Mouse (Mus musculus): ENCODE data around the gene Sema4f.
A peak's percentile ranks its signal among the peaks of the same experiment; 100 is the strongest.

Gene Sema4f

DNA sequence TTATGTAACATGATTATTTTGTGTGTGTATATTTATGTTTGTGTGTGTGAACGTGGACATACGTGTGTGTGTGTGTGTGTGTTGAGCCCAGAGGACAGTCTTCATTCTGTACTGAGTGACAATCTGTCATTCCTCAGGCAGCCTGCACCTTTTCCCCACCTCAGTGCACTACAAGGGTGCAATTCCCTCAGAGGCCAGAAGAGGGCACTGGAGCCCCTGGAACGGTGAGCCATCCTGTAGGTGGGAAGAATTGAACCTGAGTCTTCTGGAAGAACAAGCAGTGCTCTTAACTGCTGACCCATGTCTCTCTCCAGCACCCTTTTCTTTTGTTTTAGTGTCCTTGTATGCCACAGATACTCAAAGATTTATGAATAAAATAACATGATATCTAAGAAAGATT lies 23.7 kb downstream of the Sema4f start:
- peak; percentile 38 for DNase-seq (ENCODE audit: low read depth, low spot score)

DNA sequence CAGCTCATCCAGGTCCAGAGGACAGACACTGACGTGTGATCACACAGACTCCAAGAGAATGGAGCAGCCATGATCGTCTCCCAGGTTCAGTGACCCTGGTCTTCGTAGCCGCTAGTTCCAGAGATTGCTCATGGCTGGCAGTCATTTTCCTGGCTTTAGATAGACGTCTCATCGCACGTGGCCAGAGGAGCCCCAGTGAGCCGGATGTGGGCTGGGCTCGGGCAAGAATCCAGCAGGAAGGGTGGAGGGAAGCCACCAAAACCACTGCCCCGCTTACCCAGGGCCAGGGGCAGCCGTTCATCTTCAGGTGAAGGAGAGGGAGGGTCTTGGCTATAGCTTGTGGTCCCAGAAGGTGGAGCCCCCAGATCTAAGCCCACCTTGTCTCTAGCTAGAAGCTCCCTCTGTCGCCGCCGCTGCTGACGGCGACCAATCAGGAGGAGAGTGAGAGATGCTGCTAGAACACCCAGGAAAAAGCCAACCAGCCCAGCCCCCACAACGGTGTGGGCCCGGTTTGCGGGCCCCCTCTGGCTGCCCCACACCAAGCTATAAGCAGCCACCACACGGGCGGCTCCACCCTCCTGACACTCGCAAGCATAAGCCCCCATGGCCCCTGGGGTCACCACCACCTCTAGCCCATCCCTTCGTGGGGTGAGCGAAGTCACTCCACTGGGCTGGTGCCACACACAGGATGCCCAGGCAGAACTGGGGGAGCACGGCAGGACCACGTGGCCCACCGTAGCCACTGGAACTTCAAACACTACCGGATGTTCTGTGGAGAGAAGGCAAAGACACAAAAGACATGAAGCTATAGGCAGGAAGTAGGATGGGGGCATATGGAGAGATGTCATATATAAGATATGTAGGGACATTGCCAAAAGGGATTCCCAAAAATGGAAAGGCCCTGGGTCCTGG lies 26.0 kb downstream of the Sema4f start:
- no peak for DNase-seq (ENCODE audit: low read depth, low spot score)

DNA sequence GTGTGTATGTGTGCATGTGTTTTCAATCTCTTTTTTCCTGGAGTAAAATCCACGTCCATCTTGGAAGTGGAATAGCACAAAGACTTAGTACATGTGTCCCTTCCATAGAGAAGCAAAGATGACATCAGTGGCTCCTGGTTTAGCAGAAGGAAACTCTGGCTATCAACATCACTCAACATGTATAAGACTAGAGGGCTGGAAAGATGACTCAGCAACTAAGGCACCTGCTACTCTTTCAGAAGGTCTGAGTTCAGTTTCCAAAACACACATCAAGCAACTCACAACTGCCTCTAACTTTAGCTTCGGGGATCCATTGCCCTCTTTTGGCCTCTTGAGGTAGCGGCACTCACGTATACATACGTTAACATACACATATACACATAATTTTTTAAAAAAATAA lies 28.3 kb downstream of the Sema4f start:
- DNase-seq (ENCODE audit: low read depth, low spot score) = no peak

DNA sequence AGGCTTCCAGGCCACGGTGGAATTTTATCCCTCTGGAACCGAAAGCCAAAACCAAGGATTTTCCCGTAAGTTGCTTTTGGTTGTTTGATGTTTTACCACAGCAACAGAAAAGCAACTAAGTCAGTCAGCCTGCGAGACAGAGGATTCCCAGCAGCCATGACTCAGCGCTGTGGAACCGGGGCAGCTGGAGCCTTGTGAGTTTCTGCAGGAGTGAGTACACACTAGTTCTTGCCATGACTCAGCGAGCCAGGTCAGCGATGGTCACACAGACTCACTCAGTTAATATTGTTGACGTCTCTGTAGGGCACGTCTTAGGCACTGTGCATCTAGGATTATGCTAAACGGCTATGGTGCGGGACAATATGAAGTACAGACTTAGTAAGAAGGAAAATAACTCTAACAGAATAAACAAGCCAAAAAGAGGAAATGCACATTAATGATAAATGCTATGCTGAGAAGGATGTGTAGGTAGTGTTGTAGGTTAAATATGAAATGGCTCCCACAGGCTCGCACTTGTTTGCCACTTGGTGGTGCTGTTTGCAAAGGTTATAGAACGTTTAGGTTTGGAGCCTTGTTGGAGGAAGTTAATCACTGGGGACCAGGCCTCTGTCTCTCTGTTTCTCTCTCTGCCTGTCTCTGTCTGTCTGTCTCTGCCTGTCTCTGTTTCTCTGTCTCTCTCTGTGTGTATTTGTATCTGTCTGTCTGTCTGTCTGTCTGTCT lies 30.3 kb downstream of the Sema4f start:
- peak; percentile 66 for DNase-seq (ENCODE audit: low read depth, low spot score)

DNA sequence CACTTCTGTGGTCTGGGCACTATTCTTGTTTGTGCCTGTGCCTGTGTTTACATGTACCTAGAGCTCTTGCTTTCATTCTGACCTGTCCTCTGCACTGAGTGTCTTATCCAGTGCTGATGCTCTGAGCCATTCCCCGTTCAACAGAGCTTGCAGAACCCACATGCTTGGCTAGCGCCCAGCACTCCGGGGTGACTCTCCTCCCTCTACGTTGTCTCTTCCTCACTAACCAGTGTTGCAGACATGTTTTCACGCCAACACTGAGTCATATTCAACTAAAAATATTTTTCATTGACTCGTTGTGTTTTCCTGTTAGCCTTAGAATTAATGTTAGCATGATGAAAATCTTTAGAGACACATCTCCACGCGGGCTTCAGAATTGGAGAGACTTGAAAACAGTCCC lies 31.5 kb downstream of the Sema4f start:
- DNase-seq (ENCODE audit: low read depth, low spot score) = no peak

DNA sequence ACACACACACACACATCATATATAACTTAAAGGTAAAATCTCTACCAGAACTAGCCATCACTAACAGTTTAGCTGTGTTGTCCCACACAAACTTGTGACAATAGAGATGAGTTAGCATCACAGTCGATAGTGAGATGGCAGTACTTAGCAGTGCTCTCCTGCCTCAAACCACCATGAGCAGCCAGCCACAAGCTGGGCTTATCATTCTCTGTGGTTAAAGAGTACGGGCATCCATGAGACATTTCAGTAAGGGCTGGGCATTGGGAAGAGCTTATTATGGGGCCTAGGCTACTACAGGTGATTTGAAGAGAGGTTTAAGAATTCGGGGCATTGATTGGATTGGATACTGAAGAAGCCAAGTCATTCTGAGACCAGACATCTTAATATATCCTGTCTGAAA lies 32.6 kb downstream of the Sema4f start:
- no peak for DNase-seq (ENCODE audit: low read depth, low spot score)

DNA sequence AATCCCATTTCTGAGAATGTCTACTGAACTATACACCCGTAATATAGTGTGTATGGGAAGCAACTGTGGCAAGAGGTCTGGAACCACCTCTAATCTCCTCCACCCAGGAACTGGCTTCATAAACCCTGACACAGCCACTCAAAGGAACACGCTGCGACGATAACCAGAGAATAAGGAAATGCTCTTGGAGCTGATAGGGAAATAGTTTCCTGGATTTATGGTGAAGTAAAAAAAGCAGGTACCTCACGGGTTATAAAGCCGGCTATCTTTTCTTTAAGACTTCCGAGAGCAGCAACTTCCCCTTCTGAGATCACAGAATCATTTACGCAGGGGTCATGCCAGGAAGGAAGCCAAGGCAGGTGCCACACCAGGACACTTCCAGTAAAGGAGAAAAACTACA lies 37.0 kb downstream of the Sema4f start:
- DNase-seq (ENCODE audit: low read depth, low spot score) = no peak

DNA sequence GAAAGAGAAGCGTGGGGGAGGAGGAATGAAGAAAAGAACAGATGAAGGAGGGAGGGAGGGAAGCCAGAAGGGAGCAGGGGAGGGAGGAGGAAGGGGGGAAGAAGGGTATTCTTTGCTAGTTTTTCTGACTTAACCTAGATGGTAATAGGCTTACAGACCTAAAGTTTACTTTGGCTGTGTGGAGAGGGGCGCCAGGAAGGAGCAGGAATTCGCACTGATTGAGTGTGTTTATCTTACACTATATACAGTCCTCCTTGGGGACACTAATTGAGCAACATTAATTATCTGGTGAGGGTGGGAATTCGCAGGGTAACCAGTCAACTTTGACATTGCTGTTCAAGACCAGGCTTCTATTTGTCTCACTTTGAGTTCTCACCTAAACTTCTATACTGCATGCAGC lies 40.8 kb downstream of the Sema4f start:
- no peak for DNase-seq (ENCODE audit: low read depth, low spot score)

DNA sequence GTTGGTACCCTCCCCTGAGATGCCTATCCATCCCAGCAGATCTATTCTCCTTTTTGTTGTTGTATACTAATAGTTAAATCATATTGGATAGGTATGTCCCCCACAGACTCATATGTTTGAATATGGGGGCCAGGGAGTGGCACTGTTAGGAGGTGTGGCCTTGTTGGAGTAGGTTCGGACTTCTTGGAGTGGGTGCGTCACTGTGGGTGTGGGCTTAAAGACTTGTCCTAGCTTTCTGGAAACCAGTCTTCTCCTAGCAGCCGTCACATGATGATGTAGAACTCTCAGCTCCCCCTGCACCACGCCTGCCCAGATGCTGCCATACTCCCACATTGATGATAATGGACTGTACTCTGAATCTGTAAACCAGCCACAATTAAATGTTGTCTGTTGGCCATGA lies 41.3 kb downstream of the Sema4f start:
- DNase-seq (ENCODE audit: low read depth, low spot score) = no peak

DNA sequence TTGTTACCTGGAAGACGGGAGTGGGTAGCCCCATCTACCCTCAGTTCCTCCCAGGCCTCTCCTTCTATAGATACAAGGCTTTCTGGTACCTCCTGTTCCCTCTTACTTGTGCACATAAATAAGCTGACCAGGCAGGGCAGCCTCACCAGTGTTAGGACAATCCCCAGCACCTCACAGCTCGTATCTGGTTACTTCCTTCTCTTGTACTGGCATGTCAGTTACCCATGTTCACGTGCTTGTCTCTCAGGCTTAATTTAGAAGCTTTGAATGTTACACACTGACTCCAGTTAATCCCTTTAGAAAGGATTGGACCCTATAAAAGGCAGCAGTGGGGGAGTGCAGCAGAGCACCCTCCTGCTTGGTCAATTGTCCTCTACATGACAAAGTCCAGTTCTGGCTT lies 42.3 kb downstream of the Sema4f start:
- DNase-seq (ENCODE audit: low read depth, low spot score) = no peak

DNA sequence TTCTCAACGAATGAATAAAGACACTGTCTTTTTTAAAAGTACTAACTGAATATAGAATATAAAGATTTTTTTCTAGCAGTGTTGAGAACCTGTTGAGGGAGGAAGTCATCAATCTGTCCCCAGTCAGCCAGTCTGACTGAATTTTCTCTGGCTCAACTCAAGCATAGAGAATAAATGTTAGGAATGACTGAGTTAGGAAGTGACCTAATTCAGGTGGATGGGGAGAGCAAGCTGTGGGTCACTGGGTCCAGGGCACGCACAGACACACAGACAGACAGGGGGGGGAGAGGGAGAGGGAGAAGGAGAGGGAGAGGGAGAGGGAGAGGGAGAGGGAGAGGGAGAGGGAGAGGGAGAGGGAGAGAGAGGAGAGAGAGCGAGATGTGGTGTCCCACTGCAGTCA lies 46.2 kb downstream of the Sema4f start:
- DNase-seq (ENCODE audit: low read depth, low spot score) = no peak

DNA sequence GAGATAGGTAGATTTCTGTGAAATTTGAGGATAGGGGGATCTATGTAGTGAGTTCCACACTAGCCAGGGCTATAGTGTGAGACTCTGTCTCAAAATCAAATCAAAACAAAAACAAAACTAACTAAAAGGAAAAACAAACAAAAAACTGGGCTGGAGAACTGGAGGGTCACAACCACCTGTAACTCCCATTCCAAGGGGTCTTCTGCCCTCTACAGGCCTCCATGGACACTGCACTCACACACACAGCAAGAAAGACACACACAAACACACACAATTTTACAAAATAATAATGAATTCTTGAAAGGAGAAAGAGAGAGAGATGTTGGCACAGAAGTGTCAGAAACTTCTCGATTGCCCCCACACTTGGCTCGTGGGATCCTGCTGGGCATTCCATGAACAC lies 47.0 kb downstream of the Sema4f start:
- DNase-seq (ENCODE audit: low read depth, low spot score) = peak; percentile 35

DNA sequence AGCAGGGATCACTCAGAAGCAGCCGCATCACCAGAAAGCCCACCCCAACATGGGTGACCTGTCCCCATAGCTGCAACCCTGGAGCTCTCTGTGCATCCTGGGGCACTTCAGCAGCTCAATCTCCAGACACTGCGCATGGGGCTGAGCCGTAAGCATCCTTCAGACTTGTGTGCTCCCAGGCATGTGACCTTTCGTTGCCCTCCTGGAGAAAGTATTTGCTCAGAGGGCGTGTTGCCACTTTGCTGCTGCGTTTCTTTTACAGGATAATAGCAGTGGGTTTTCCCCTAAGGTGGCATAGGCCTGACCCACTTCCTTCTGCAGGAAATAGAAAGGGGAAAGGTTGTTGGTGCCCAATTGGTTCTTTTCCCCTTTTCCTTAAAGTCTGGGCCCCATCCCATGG lies 48.1 kb downstream of the Sema4f start:
- DNase-seq (ENCODE audit: low read depth, low spot score) = no peak

DNA sequence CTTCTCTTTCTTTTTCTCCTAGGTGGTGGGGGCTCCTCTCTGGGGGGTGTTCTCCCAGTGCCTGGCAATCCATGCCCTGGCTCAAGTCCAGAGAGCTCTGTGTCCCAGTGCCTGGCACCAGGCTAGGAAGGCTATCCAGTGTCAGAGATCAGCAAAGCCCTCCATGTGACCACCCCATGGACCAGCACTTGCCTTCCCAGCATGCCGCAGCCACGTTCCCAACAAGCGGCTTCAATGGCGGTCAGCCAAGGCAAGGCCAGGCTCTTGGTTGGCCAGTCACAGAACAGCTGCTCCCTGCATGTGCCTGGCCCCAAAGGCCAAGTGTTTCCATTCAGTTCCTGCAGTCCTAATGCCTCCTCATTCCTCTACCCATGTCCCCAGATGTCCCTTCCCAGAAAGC lies 53.2 kb downstream of the Sema4f start:
- no peak for DNase-seq (ENCODE audit: low read depth, low spot score)

DNA sequence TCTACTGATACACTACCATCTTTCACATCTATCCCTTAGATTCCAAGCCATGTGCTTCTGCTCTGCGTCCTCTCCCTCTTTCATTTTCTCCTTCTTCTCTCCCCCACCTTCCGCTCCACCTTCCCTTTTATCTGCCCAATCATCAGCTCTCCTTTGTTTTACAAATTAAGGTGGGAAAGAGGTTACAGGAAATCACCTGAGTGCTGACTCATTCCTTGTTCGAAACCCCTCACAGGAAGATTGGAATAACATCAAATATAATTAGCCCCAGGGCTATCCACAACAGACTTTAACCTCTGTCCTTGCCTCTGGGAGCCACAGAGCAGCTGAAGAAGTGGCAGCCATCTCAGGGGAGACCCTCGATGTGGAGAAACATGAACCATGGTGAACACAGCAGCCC lies 53.7 kb downstream of the Sema4f start:
- DNase-seq (ENCODE audit: low read depth, low spot score) = no peak

DNA sequence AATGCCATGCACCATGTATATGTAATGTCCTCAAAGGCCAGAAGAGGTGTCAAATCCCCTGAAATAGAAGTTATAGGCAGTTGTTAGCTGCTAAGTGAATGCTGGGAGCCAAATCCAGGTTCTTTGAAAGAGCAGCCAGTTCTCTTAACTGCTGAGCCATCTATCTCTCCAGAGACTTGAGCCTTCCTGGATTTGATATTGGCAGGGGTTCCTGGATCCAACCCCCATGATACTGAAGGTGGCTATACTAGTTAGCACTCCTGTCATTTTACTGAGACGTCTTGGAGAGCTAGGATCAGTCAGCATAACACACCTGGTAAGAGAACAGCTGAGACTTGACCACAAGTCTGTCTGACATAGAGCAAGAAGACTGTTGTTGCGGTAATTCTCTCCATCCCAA lies 54.1 kb downstream of the Sema4f start:
- no peak for DNase-seq (ENCODE audit: low read depth, low spot score)

DNA sequence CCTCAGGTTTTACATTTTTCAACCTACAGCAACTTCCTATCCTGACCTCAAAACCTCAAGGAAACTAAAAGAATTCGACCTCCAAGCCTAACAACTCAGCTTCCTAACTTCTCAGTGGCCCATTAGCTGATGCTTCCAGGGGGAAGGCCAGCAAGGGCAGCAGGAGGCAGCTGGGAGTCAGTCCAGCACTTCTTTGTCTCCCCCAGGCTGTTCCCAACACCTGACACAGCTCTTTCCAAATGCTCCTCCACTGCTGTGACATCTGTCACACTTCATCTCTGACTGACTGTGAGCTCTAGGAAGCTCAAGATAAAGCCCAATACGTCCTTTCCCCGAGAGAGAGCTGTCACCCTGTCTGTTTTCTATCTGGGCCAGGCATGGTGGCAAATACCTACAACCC lies 55.0 kb downstream of the Sema4f start:
- no peak for DNase-seq (ENCODE audit: low read depth, low spot score)

DNA sequence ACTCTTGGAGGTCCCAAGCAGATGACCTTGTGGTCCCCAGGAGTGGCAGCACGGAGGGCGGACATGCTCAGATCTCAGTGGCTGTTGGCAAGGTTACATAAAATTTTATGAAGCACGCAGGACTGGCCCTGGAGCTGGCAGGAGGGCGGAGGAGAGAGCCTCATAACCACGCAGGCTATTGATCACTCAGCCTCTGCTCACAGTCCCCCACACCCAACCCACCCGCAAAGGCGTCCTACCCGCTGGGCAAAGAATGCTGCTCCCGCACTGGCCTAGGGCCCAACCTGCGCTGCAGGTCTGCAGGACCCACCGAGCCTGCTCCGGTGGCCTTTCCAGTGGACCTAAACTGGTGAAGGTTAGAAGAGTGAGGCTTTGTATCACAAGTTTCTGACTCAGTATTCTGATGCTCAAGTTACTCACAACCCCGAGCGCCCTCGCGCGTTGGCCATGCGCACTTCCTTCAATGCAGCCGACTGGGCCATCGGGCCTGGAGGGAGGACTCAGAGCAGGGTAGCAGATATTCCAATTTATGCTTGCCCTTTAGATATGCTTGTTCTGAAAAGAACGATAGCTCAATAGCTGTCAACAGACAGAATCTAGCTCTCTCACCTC lies 58.0 kb downstream of the Sema4f start:
- DNase-seq (ENCODE audit: low read depth, low spot score) = no peak

DNA sequence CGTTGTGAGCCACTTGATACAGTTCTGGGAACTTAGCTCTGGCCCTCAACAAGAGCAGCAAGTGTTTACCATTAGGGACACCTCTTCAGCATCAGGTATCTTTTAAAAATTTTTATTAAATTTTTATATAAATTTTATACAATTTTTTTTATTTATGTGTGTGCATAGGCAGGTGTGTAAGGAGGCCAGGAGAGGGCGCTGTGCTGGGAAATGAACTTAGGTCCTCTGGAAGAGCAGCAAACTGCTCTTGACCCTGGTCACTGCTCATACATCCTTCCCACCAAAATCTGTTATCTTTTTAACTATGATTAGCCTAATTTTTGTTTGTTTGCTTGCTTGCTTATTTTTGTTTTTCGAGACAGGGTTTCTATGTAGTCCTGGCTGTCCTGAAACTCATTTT lies 58.8 kb downstream of the Sema4f start:
- DNase-seq (ENCODE audit: low read depth, low spot score) = peak; percentile 4

DNA sequence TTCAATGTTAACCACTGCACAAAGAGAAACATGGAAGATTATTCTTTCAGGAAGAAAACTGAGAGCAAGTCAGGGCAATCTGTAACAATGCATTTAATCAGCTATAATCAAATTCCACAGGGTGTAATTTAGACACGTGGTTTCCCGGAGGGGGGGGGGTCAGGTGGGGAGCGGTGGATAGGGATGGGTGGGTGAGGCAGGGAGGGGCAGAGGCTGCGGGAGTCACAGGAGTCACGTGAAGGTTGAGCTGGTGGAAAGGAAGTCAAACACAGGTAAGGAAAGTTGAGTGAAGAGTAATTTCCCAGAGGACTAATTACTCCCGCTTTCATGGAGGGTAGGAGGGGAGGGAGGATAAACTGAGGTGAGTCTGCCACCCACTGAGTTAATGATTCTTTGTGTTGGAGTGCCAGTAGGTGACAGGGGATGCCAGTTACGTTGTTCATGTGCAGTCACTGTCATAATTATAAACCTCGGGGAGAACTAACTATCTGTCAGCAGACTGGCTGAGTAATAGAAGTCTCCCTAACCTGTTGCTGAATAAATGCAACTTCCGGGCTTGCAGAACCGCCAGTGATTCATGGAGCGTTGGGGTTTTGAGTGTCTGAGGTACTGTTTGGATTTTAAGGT lies 60.0 kb downstream of the Sema4f start:
- DNase-seq (ENCODE audit: low read depth, low spot score) = no peak

DNA sequence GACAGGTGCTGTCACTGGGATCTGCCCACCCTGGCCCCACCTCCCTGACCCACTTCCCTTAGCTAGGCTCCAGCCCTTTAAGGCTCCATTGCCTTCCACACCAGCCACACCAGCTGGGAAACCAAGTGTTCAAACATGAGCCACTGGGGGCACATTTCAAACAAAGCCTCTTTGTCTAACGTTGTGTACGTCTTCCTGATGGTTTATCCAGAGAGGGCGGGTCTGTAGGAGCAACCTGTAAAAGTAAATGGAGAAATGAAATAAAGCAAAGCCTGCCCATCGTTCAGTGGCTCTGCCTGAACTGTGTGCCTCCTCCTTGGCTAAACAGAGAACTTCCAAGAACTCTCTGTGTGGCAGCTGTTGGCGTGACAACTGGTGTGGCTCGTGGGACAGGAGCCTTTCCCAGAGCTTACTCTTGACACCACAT lies 64.0 kb downstream of the Sema4f start:
- no peak for DNase-seq (ENCODE audit: low read depth, low spot score)

DNA sequence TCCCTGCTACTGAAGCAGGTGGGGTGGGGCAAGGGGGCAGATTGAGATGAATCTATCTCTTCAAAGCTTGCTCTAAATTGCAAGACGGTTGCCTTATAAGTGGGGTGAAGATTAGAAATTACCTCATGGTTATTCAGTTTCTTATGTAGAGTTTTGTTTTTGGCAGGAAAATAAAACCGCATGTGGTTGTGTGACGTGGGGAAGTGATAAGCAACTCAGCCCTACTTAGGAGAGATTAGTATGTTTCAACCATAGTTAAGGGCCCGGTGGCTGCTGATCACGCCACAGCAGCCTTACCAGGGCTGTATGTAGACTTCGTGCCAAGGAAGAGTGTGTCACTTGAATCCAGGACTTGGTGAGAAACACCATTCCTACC lies 67.2 kb downstream of the Sema4f start:
- DNase-seq (ENCODE audit: low read depth, low spot score) = no peak

Data from A20 (cell line).